Mouse (Mus musculus): Measurements from ENCODE around the gene Adgrg5.

Gene Adgrg5

GRCm38 (mm10) chr8:94917352-94917751, 6.1 kb upstream of the Adgrg5 start:
- DNase-seq (ENCODE audit: low spot score in 2 of 2) = peak; percentile 39 to 68

- no peak for DNase-seq (ENCODE audit: low spot score in 2 of 2)
These were observed 5.5 kb upstream of the Adgrg5 start, which contains the start of gene Ccdc102a for GRCm38 (mm10) chr8:94917851-94918495. Ccdc102a (minus strand) TSS chr8:94918098.

GRCm38 (mm10) chr8:94919256-94919655, 4.2 kb upstream of the Adgrg5 start:
- no peak for DNase-seq (ENCODE audit: low spot score in 2 of 2)

- no peak for DNase-seq (ENCODE audit: low spot score in 2 of 2)
These were observed 1.3 kb upstream of the Adgrg5 start for GRCm38 (mm10) chr8:94922176-94922575.

- DNase-seq (ENCODE audit: low spot score in 2 of 2) = no peak
These were observed 892 bp upstream of the Adgrg5 start for GRCm38 (mm10) chr8:94922602-94923001.

- DNase-seq (ENCODE audit: low spot score in 2 of 2) = no peak
These were observed 4.7 kb downstream of the Adgrg5 start for GRCm38 (mm10) chr8:94928227-94928626.

GRCm38 (mm10) chr8:94933918-94934317, 10.4 kb downstream of the Adgrg5 start:
- no peak for DNase-seq (ENCODE audit: low spot score in 2 of 2)

GRCm38 (mm10) chr8:94935172-94935571, 11.7 kb downstream of the Adgrg5 start:
- DNase-seq (ENCODE audit: low spot score in 2 of 2) = no peak

GRCm38 (mm10) chr8:94942566-94942965, 19.1 kb downstream of the Adgrg5 start:
- DNase-seq (ENCODE audit: low spot score in 2 of 2) = peak in 1 of 2 experiments; percentile 59

GRCm38 (mm10) chr8:94945185-94945584, 21.7 kb downstream of the Adgrg5 start:
- DNase-seq (ENCODE audit: low spot score in 2 of 2) = peak; percentile 59 to 79

GRCm38 (mm10) chr8:94948421-94948820, 24.9 kb downstream of the Adgrg5 start:
- DNase-seq (ENCODE audit: low spot score in 2 of 2) = no peak

GRCm38 (mm10) chr8:94949010-94949409, 25.5 kb downstream of the Adgrg5 start:
- no peak for DNase-seq (ENCODE audit: low spot score in 2 of 2)

GRCm38 (mm10) chr8:94950046-94950445, 26.6 kb downstream of the Adgrg5 start:
- DNase-seq (ENCODE audit: low spot score in 2 of 2) = peak; percentile 36 to 85

GRCm38 (mm10) chr8:94950458-94950857, 27.0 kb downstream of the Adgrg5 start:
- no peak for DNase-seq (ENCODE audit: low spot score in 2 of 2)

GRCm38 (mm10) chr8:94952086-94952485, 28.6 kb downstream of the Adgrg5 start:
- DNase-seq (ENCODE audit: low spot score in 2 of 2) = no peak

- DNase-seq (ENCODE audit: low spot score in 2 of 2) = no peak
These were observed 30.3 kb downstream of the Adgrg5 start for GRCm38 (mm10) chr8:94953624-94954367.

GRCm38 (mm10) chr8:94954368-94954737, 30.9 kb downstream of the Adgrg5 start:
- DNase-seq (ENCODE audit: low spot score in 2 of 2) = no peak

- DNase-seq (ENCODE audit: low spot score in 2 of 2) = peak in 1 of 2 experiments; percentile 44
These were observed 31.6 kb downstream of the Adgrg5 start for GRCm38 (mm10) chr8:94954921-94955758.

- DNase-seq (ENCODE audit: low spot score in 2 of 2) = no peak
These were observed 32.6 kb downstream of the Adgrg5 start for GRCm38 (mm10) chr8:94956078-94956574.

GRCm38 (mm10) chr8:94962201-94962600, 38.7 kb downstream of the Adgrg5 start:
- no peak for DNase-seq (ENCODE audit: low spot score in 2 of 2)

- DNase-seq (ENCODE audit: low spot score in 2 of 2) = no peak
These were observed 41.3 kb downstream of the Adgrg5 start for GRCm38 (mm10) chr8:94964828-94965227.

GRCm38 (mm10) chr8:94966578-94966977, 43.1 kb downstream of the Adgrg5 start:
- no peak for DNase-seq (ENCODE audit: low spot score in 2 of 2)
